Mouse (Mus musculus): ENCODE measurements around the gene Prdm2. TPM values are rescaled to one million over a fixed set of nuclear protein-coding genes. Genes with fewer than 3 reads are reported as not detected.

The Prdm2 gene
- total RNA-seq, 2 experiments from 2014 or later = 12.4 to 27.8 TPM

GRCm38 (mm10) chr4:143160826-143161225 is 52.0 kb downstream of the Prdm2 start:
- no peak for ATAC-seq (replicated peaks; ENCODE audit: poor library complexity, severe bottlenecking)

- no peak for ATAC-seq (replicated peaks; ENCODE audit: poor library complexity, severe bottlenecking)
Measured at GRCm38 (mm10) chr4:143159336-143159735, 53.5 kb downstream of the Prdm2 start.

- 0 out of 2 replicates have a peak, but pooled peaks have one; percentile 29 for ATAC-seq (replicated peaks; ENCODE audit: poor library complexity, severe bottlenecking)
Measured at GRCm38 (mm10) chr4:143155871-143156270, 56.9 kb downstream of the Prdm2 start.

- peak; percentile 43; the same call in 1 of the 2 replicates for ATAC-seq (replicated peaks; ENCODE audit: poor library complexity, severe bottlenecking)
Measured at GRCm38 (mm10) chr4:143155036-143155435, 57.8 kb downstream of the Prdm2 start.

- no peak for ATAC-seq (replicated peaks; ENCODE audit: poor library complexity, severe bottlenecking)
Measured at GRCm38 (mm10) chr4:143154571-143154970, 58.2 kb downstream of the Prdm2 start.

- no peak for ATAC-seq (replicated peaks; ENCODE audit: poor library complexity, severe bottlenecking)
Measured at GRCm38 (mm10) chr4:143152634-143153033, 60.2 kb downstream of the Prdm2 start.

GRCm38 (mm10) chr4:143151267-143151666 is 61.5 kb downstream of the Prdm2 start:
- peak; percentile 65 for ATAC-seq (replicated peaks; ENCODE audit: poor library complexity, severe bottlenecking)

GRCm38 (mm10) chr4:143147666-143148065 is 65.1 kb downstream of the Prdm2 start:
- no peak for ATAC-seq (replicated peaks; ENCODE audit: poor library complexity, severe bottlenecking)

GRCm38 (mm10) chr4:143143615-143144014 is 69.2 kb downstream of the Prdm2 start:
- peak; percentile 25 for ATAC-seq (replicated peaks; ENCODE audit: poor library complexity, severe bottlenecking)

- ATAC-seq (replicated peaks; ENCODE audit: poor library complexity, severe bottlenecking) = peak; percentile 92
Measured at GRCm38 (mm10) chr4:143141645-143142259, 71.0 kb downstream of the Prdm2 start.

GRCm38 (mm10) chr4:143140940-143141339 is 71.9 kb downstream of the Prdm2 start:
- ATAC-seq (replicated peaks; ENCODE audit: poor library complexity, severe bottlenecking) = no peak

- no peak for ATAC-seq (replicated peaks; ENCODE audit: poor library complexity, severe bottlenecking)
Measured at GRCm38 (mm10) chr4:143132433-143132832, 80.4 kb downstream of the Prdm2 start.

- ATAC-seq (replicated peaks; ENCODE audit: poor library complexity, severe bottlenecking) = no peak
Measured at GRCm38 (mm10) chr4:143130441-143130840, 82.4 kb downstream of the Prdm2 start.

GRCm38 (mm10) chr4:143129261-143129760 is 83.5 kb downstream of the Prdm2 start:
- ATAC-seq (replicated peaks; ENCODE audit: poor library complexity, severe bottlenecking) = no peak

- no peak for ATAC-seq (replicated peaks; ENCODE audit: poor library complexity, severe bottlenecking)
Measured at GRCm38 (mm10) chr4:143127171-143127570, 85.6 kb downstream of the Prdm2 start.

GRCm38 (mm10) chr4:143126476-143126875 is 86.3 kb downstream of the Prdm2 start:
- ATAC-seq (replicated peaks; ENCODE audit: poor library complexity, severe bottlenecking) = no peak

- no peak for ATAC-seq (replicated peaks; ENCODE audit: poor library complexity, severe bottlenecking)
Measured at GRCm38 (mm10) chr4:143125290-143125689, 87.5 kb downstream of the Prdm2 start.

- ATAC-seq (replicated peaks; ENCODE audit: poor library complexity, severe bottlenecking) = no peak
Measured at GRCm38 (mm10) chr4:143123043-143123442, 89.8 kb downstream of the Prdm2 start.

- no peak for ATAC-seq (replicated peaks; ENCODE audit: poor library complexity, severe bottlenecking)
Measured at GRCm38 (mm10) chr4:143121174-143121573, 91.6 kb downstream of the Prdm2 start.

- no peak for ATAC-seq (replicated peaks; ENCODE audit: poor library complexity, severe bottlenecking)
Measured at GRCm38 (mm10) chr4:143120008-143120407, 92.8 kb downstream of the Prdm2 start.

- ATAC-seq (replicated peaks; ENCODE audit: poor library complexity, severe bottlenecking) = peak; percentile 75
Measured at GRCm38 (mm10) chr4:143118843-143119242, 94.0 kb downstream of the Prdm2 start.

- no peak for ATAC-seq (replicated peaks; ENCODE audit: poor library complexity, severe bottlenecking)
Measured at GRCm38 (mm10) chr4:143115851-143116250, 96.9 kb downstream of the Prdm2 start.
